Mouse (Mus musculus) hindbrain, postnatal 0 days (tissue): ENCODE measurements around the gene Mef2a. TPM values are rescaled to one million over a fixed set of nuclear protein-coding genes. Genes with fewer than 3 reads are reported as not detected.

Experiments used
- ATAC-seq: fragments of 200-750 bp; cut with Nextera tagmentation; 2 replicates; pipeline ENCODE4 v1.8.0; 2017; ENCODE audit warnings: mild to moderate bottlenecking, moderate TSS enrichment, moderate library complexity
- DNase-seq: peaks from one replicate; pipeline ENCODE4 v3.0.0-alpha.2; 2015; ENCODE audit warnings: low spot score
- H3K27ac ChIP-seq: fragments of 300-500 bp; sonication (generic); 2 replicates; pipeline ENCODE4 v1.5.1; 2014; ENCODE audit warnings: mild to moderate bottlenecking
- H3K27me3 ChIP-seq: fragments of 300-500 bp; sonication (generic); 2 replicates; pipeline ENCODE4 v1.6.1; 2014; ENCODE audit warnings: low read length, mixed read lengths; ENCODE audit not compliant: insufficient read depth
- H3K36me3 ChIP-seq: fragments of 300-500 bp; sonication (generic); 2 replicates; pipeline ENCODE4 v1.6.1; 2014; ENCODE audit warnings: low read length, mixed read lengths; ENCODE audit not compliant: insufficient read depth
- H3K4me1 ChIP-seq: fragments of 300-500 bp; sonication (generic); 2 replicates; pipeline ENCODE4 v1.6.1; 2014; ENCODE audit warnings: antibody characterized with exemption, low read length, mixed read lengths; ENCODE audit not compliant: insufficient read depth
- H3K4me2 ChIP-seq: fragments of 300-500 bp; sonication (generic); 2 replicates; pipeline ENCODE4 v1.6.1; 2014; ENCODE audit warnings: low read depth, mild to moderate bottlenecking, low read length, moderate library complexity, mixed read lengths
- H3K4me3 ChIP-seq: fragments of 300-500 bp; sonication (generic); 2 replicates; pipeline ENCODE4 v1.5.1; 2014; ENCODE audit warnings: low read length
- H3K9ac ChIP-seq: fragments of 300-500 bp; sonication (generic); replicated peaks from 2 replicates; pipeline ENCODE4 v1.6.1; 2014; ENCODE audit warnings: mild to moderate bottlenecking, low read length, moderate library complexity, mixed read lengths
- H3K9me3 ChIP-seq: fragments of 300-500 bp; sonication (generic); 2 replicates; pipeline ENCODE4 v1.6.1; 2016; ENCODE audit warnings: low read length, mixed read lengths
- CTCF ChIP-seq: IDR thresholded peaks from 2 replicates; pipeline ENCODE4 v1.5.1; 2016; ENCODE audit warnings: antibody characterized with exemption, control low read depth, low read depth
- WGBS: fragments of 180-500 bp; shearing (Covaris S2); extraction: QIAGEN DNeasy Blood & Tissue Kit; methylation state at CpG from one replicate; pipeline ENCODE4 v1.1.7; 2014; 5-methylcytosine and 5-hydroxymethylcytosine counted together
- polyA plus RNA-seq: library from polyadenylated mRNA; unstranded; fragments of >200 nt; fragmentation: Nextera tagmentation; extraction: Ambion mirVana; gene quantifications from 2 replicates; pipeline ENCODE4 v1.2.1, GENCODE M21; 2015
- total RNA-seq: library from RNA; depleted of rRNA; stranded (reverse); fragments of >200 nt; gene quantifications from 2 replicates; pipeline ENCODE4 v1.2.3, GENCODE M21; 2014

Gene Mef2a
- total and polyA plus RNA-seq, 2 experiments from 2014 or later, result 38.4 to 55.2 TPM

DNA sequence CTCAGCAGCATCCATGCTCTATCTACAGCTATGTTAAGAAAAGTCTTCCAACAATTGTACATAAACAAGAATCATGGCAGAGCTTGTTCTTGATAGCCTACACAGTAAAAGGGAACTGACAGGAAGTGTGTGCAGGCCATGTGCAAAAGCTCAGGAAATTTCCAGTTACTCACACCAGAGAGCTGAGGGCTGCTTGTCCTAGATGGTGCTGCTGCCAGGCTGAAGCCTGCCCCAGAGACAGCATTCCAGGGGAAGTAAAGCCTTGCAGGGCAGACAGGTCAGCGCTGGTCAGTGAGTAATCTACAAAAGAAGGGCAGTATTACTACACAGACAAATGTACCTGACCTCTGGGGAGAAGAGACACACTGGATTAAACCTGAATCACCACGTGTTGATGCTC lies 136.3 kb downstream of the Mef2a start:
- no peaks in the 10 kb centered on the region for H3K27me3 ChIP-seq
- no peak overlapping the region for H3K4me3 ChIP-seq
- TF ChIP-seq CTCF, result no peak
- H3K9ac ChIP-seq, result no peak overlapping the region
- peaks cover 33% of the 10 kb centered on the region; the same call in 1 of the 2 replicates for H3K36me3 ChIP-seq
- no peaks in the 10 kb centered on the region for H3K4me1 ChIP-seq
- H3K27ac ChIP-seq, result no peak overlapping the region
- no peaks in the 10 kb centered on the region for H3K9me3 ChIP-seq
- no peak overlapping the region for H3K4me2 ChIP-seq
- no peak for DNase-seq
- ATAC-seq, result no peak
- 82% methylated on average over 2 of the region's 2 CpGs for WGBS

DNA sequence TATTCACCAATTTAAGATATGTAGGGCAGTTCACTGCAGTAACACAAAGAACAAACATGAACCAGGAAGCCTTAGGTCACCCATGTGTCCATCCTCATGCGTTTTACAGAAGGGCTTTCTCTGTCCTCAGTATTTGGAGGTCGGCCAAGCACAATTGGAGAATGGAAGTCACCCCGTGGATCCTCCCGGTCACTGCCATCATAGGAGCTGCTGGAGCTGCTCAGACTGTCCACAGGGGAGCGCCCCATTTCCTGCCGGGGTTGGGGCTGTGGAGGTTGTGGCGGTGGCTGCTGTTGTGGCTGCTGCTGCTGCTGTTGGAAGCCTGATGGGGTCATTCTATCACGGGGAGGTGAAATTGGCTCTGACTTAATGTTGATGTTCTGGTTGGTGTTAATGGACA lies 137.9 kb downstream of the Mef2a start:
- no peak overlapping the region for H3K4me2 ChIP-seq
- no peak overlapping the region for H3K9ac ChIP-seq
- no peaks in the 10 kb centered on the region for H3K4me1 ChIP-seq
- H3K27me3 ChIP-seq, result no peaks in the 10 kb centered on the region
- no peak overlapping the region for H3K4me3 ChIP-seq
- H3K27ac ChIP-seq, result no peak overlapping the region
- H3K36me3 ChIP-seq, result peaks cover 33% of the 10 kb centered on the region; the same call in 1 of the 2 replicates
- no peak for ATAC-seq
- TF ChIP-seq CTCF, result peak; percentile 23; the same call in 1 of the 2 replicates
- H3K9me3 ChIP-seq, result no peaks in the 10 kb centered on the region
- 60% methylated on average over 8 of the region's 8 CpGs for WGBS
- DNase-seq, result peak; percentile 26

- ATAC-seq (no peak), DNase-seq (no peak)
- 90% methylated on average over 14 of the region's 14 CpGs for WGBS
Observed at GRCm38 (mm10) chr7:67232504-67232903, 140.2 kb downstream of the Mef2a start.

GRCm38 (mm10) chr7:67230640-67231140 lies 142.0 kb downstream of the Mef2a start:
- Histone ChIP-seq H3K36me3 (peaks cover 34% of the 10 kb centered on the region; the same call in 1 of the 2 replicates), H3K9me3 (no peaks in the 10 kb centered on the region), H3K9ac (no peak overlapping the region), H3K27me3 (no peaks in the 10 kb centered on the region), H3K4me2 (no peak overlapping the region), H3K4me1 (no peaks in the 10 kb centered on the region), H3K4me3 (no peak overlapping the region), H3K27ac (peak overlapping the region; percentile 11; the same call in 1 of the 2 replicates)
- no peak for TF ChIP-seq CTCF
- no peak for ATAC-seq
- WGBS, result 72% methylated on average over 3 of the region's 3 CpGs
- DNase-seq, result no peak

More at GRCm38 (mm10) chr7:67232504-67232903, 140.2 kb downstream of the Mef2a start:
- no peaks in the 10 kb centered on the region for H3K4me1 ChIP-seq
- no peak overlapping the region for H3K9ac ChIP-seq
- no peak overlapping the region for H3K4me2 ChIP-seq
- H3K27ac ChIP-seq, result no peak overlapping the region
- no peak for TF ChIP-seq CTCF
- no peaks in the 10 kb centered on the region for H3K27me3 ChIP-seq
- no peaks in the 10 kb centered on the region for H3K9me3 ChIP-seq
- H3K4me3 ChIP-seq, result no peak overlapping the region
- peaks cover 29% of the 10 kb centered on the region; the same call in 1 of the 2 replicates for H3K36me3 ChIP-seq

GRCm38 (mm10) chr7:67230221-67230620 lies 142.4 kb downstream of the Mef2a start:
- DNase-seq (peak; percentile 64), ATAC-seq (no peak)
- no peak overlapping the region for H3K4me2 ChIP-seq
- H3K4me1 ChIP-seq, result no peaks in the 10 kb centered on the region
- H3K9me3 ChIP-seq, result no peaks in the 10 kb centered on the region
- H3K9ac ChIP-seq, result no peak overlapping the region
- peak overlapping the region; percentile 11; the same call in 1 of the 2 replicates for H3K27ac ChIP-seq
- 43% methylated on average over 3 of the region's 3 CpGs for WGBS
- TF ChIP-seq CTCF, result no peak
- no peak overlapping the region for H3K4me3 ChIP-seq
- H3K27me3 ChIP-seq, result no peaks in the 10 kb centered on the region
- peaks cover 29% of the 10 kb centered on the region; the same call in 1 of the 2 replicates for H3K36me3 ChIP-seq

DNA sequence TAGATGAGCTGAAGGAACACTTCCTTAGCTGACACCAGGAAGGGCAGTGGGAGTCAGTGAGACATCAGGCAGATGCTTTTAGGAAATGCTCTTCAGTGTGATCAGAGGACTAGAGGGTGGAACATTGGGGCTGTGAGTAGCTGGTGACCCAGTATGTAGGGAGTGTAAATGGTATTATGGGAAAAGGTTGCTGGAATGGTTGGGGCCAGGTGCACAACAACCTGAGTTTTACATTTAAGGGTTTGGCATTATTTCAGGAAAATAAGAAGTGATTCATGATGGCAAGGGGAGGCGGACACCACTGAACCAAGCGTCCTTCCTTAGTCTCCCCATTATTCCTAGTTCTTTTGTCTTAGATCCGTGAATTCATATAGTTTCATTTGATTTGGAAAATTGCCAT lies 143.0 kb downstream of the Mef2a start:
- DNase-seq, result no peak
- TF ChIP-seq CTCF, result no peak

DNA sequence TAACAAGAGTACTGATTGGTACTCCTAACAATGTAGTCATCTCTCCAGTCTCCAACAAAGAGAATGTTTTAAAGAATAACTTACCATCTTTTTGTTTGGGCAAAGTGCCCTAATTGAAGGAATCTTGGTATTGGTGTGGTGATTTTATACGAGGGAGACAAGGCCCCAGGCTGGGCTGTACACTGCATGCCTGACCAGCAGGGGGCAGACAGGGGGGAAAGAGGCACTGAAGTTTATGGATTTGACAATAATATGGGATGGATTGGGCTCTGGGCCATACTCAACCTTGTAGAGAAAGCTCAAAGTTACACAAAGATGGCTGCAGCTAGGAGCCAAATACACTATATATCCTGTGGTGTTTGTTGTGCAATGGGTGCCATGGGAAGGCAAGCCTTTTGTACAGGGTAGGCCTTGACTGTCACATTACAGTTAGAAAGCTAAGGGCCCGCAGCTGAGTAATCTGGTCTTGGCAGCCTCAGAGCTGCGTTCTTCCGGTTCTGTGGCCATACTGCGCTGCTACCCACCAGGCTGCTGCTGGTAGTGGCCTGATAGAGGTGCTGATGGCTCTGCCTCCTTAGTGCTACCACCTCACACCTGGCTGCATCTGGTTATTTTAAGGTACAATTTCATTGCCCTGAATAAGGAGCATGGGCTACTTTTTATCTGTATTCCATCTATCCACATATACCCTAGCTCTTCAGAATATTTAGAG lies 143.6 kb downstream of the Mef2a start:
- Histone ChIP-seq H3K36me3 (peaks cover 18% of the 10 kb centered on the region; the same call in 1 of the 2 replicates), H3K27ac (no peak overlapping the region), H3K9me3 (no peaks in the 10 kb centered on the region), H3K4me3 (no peak overlapping the region), H3K9ac (no peak overlapping the region), H3K4me2 (no peak overlapping the region), H3K27me3 (no peaks in the 10 kb centered on the region), H3K4me1 (no peaks in the 10 kb centered on the region)
- DNase-seq (peak; percentile 57), ATAC-seq (peak; percentile 58; the same call in 1 of the 2 replicates)
- TF ChIP-seq CTCF, result peak; percentile 73
- WGBS, result 59% methylated on average over 5 of the region's 5 CpGs

More for the DNA sequence above, 143.0 kb downstream of the Mef2a start:
- no peak overlapping the region for H3K4me2 ChIP-seq
- H3K36me3 ChIP-seq, result peaks cover 24% of the 10 kb centered on the region; the same call in 1 of the 2 replicates
- no peaks in the 10 kb centered on the region for H3K27me3 ChIP-seq
- H3K9ac ChIP-seq, result no peak overlapping the region
- no peak overlapping the region for H3K4me3 ChIP-seq
- no peaks in the 10 kb centered on the region for H3K9me3 ChIP-seq
- H3K4me1 ChIP-seq, result no peaks in the 10 kb centered on the region
- 80% methylated on average over 3 of the region's 3 CpGs for WGBS
- ATAC-seq, result no peak
- H3K27ac ChIP-seq, result no peak overlapping the region
